Mouse (Mus musculus) megakaryocyte, embryonic 14.5 days (primary cell): ENCODE results near the gene Atf4. TPM values are rescaled to one million over a fixed set of nuclear protein-coding genes. Genes with fewer than 3 reads are reported as not detected.

Source experiments
- H3K27me3 ChIP-seq: replicated peaks from 2 replicates; pipeline ENCODE3; 2012; ENCODE audit warnings: inconsistent platforms
- H3K36me3 ChIP-seq: replicated peaks from 2 replicates; pipeline ENCODE3; 2012; ENCODE audit warnings: low read length, inconsistent platforms, mixed read lengths
- H3K4me1 ChIP-seq: 2 replicates; pipeline ENCODE4 v1.6.1; 2012; ENCODE audit warnings: inconsistent platforms
- H3K4me3 ChIP-seq: replicated peaks from 2 replicates; pipeline ENCODE3; 2012; ENCODE audit warnings: moderate library complexity, mild to moderate bottlenecking, inconsistent platforms
- H3K9me3 ChIP-seq: 2 replicates; pipeline ENCODE4 v1.6.1; 2012; ENCODE audit warnings: inconsistent platforms
- FLI1 ChIP-seq: IDR thresholded peaks from 2 replicates; pipeline ENCODE4 v1.6.1; 2012; ENCODE audit warnings: low read length, inconsistent platforms, mixed read lengths
- GATA1 ChIP-seq: IDR thresholded peaks from 3 replicates; pipeline ENCODE4 v1.6.1; 2012; ENCODE audit warnings: mixed read lengths, low read length, inconsistent platforms, borderline replicate concordance
- polyA plus RNA-seq: library from polyadenylated mRNA; stranded (reverse); fragments of >175 nt; gene quantifications from 2 replicates; pipeline ENCODE4 v1.2.3, GENCODE M21; 2012; ENCODE audit warnings: low replicate concordance; ENCODE audit not compliant: insufficient read depth

The Atf4 gene
- polyA plus RNA-seq, 1 experiment = 483 TPM

GRCm38 (mm10) chr15:80279053-80279452, 24.1 kb downstream of the Atf4 start:
- TF ChIP-seq GATA1 (no peak), FLI1 (no peak)
- H3K9me3 ChIP-seq = no peaks in the 10 kb centered on the region
- peaks cover 80% of the 10 kb centered on the region for H3K27me3 ChIP-seq
- H3K4me3 ChIP-seq = no peak overlapping the region
- H3K36me3 ChIP-seq = no peaks in the 10 kb centered on the region
- H3K4me1 ChIP-seq = no peaks in the 10 kb centered on the region; the same call in 1 of the 2 replicates

DNA sequence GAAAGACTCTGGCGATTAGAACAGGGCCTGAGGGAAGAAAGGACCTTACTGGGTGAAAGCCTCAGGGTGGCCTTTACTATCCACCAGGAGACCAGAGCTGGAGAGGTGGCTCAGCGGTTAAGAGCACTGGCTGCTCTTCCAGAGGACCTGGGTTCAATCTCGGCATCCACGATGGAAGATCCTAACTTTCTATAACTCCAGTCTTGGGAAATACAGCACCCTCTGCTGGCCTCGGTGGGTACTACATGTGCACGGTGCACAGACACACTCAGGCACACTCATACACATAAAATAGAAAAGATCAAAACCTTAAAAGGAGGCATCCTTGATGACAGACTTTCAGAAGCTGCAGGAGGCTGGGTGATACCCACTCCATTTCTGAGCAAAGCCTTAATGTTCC, 25.7 kb downstream of the Atf4 start:
- TF ChIP-seq GATA1 = no peak
- no peak for TF ChIP-seq FLI1

DNA sequence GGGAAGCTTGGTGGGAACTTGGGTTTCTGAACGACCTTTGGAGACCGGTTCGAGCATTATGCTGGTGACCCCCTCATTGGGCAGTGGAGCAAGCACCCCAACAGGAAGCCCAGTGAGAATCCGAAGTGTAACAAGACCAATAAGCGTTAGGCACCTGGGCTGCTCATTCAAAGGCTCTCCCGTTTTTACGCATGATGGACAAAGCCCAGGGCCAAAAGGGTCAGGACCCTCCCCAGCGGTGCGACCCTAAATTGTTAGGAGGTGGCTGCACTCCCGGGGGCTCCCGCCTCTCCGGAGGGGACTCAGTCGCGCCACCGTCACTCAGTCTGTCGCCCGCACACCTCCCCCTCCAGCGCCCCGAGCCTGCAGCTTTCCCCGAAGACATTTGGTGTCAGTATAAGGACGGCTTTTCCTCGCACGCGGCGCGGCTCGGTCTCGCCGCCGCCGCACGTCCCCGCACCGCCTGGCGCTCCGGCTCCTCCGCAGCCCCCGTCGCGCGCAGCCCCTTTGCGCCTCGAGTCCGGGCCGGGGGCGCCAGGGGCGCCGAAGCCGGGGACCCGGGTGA, 31.9 kb downstream of the Atf4 start, which contains the start of gene Cacna1i:
Gene Cacna1i, plus strand, starts transcription at position 388 of the 565 bp plus-strand sequence.
- H3K4me1 ChIP-seq = peaks cover 6% of the 10 kb centered on the region
- H3K4me3 ChIP-seq = peak within 1 kb of the TSS; percentile 69
- H3K27me3 ChIP-seq = peaks cover 98% of the 10 kb centered on the region
- TF ChIP-seq FLI1 = no peak
- no peak for TF ChIP-seq GATA1
- no peaks in the 10 kb centered on the region for H3K9me3 ChIP-seq
- H3K36me3 ChIP-seq = no peaks in the 10 kb centered on the region

More for the DNA sequence above, 25.7 kb downstream of the Atf4 start:
- H3K36me3 ChIP-seq = no peaks in the 10 kb centered on the region
- peaks cover 82% of the 10 kb centered on the region for H3K27me3 ChIP-seq
- H3K4me3 ChIP-seq = no peak overlapping the region
- no peaks in the 10 kb centered on the region for H3K9me3 ChIP-seq
- no peaks in the 10 kb centered on the region; the same call in 1 of the 2 replicates for H3K4me1 ChIP-seq

DNA sequence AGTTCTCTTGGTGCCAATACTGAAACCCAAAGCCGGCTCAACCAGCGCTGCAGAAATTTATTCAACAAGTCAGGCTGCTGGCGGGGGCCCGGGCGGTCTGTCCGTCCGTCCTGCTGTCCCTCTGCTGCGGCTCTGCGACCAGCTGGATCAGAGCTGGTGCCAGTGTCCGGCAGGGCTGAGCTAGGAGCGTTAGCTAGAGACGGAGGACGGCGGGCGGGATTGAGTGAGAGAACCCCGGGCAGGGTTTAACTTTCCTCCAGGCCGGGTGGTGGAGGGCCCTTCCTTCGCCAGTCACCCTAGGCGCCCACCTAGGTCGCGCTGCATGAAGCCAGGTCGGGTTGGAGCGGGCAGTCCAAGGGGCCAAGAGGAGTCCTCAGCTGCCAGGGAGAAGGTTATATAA, 33.1 kb downstream of the Atf4 start:
- no peaks in the 10 kb centered on the region for H3K36me3 ChIP-seq
- TF ChIP-seq FLI1 (no peak), GATA1 (no peak)
- no peak overlapping the region for H3K4me3 ChIP-seq
- H3K27me3 ChIP-seq = peaks cover 98% of the 10 kb centered on the region
- no peaks in the 10 kb centered on the region for H3K9me3 ChIP-seq
- H3K4me1 ChIP-seq = peaks cover 6% of the 10 kb centered on the region

DNA sequence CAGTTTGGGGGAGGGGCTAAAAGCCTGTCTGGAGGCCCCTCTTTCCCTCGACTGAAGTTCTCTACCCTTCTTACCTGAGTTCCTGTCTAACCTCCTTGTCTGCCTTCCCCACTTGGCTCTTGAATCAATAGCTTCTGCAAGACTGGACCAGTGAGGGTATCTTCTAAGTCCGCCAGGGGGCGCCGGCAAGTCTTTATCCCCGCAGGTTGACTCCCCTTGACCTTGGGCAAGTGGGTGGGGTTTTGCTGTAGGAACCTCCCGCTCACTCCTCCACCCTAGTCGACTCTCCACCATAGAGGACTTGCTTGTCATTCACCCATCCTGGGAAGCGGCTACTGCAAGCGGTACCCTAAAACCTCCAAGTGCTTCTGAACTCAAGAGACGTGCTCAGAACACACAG, 34.5 kb downstream of the Atf4 start:
- H3K27me3 ChIP-seq = peaks cover 98% of the 10 kb centered on the region
- no peak for TF ChIP-seq GATA1
- TF ChIP-seq FLI1 = no peak

GRCm38 (mm10) chr15:80297146-80297545, 42.2 kb downstream of the Atf4 start:
- Histone ChIP-seq H3K9me3 (peaks cover 15% of the 10 kb centered on the region), H3K4me1 (no peaks in the 10 kb centered on the region), H3K4me3 (no peak overlapping the region), H3K27me3 (peaks cover 60% of the 10 kb centered on the region), H3K36me3 (no peaks in the 10 kb centered on the region)
- no peak for TF ChIP-seq FLI1
- no peak for TF ChIP-seq GATA1

More for the DNA sequence above, 34.5 kb downstream of the Atf4 start:
- no peaks in the 10 kb centered on the region for H3K36me3 ChIP-seq
- H3K9me3 ChIP-seq = no peaks in the 10 kb centered on the region
- H3K4me1 ChIP-seq = peaks cover 6% of the 10 kb centered on the region
- H3K4me3 ChIP-seq = no peak overlapping the region

- Histone ChIP-seq H3K9me3 (no peaks in the 10 kb centered on the region), H3K4me3 (no peak overlapping the region), H3K4me1 (peaks cover 15% of the 10 kb centered on the region), H3K36me3 (no peaks in the 10 kb centered on the region), H3K27me3 (peaks cover 71% of the 10 kb centered on the region)
- TF ChIP-seq GATA1 (no peak), FLI1 (no peak)
Observed at GRCm38 (mm10) chr15:80303779-80304178, 48.8 kb downstream of the Atf4 start.

DNA sequence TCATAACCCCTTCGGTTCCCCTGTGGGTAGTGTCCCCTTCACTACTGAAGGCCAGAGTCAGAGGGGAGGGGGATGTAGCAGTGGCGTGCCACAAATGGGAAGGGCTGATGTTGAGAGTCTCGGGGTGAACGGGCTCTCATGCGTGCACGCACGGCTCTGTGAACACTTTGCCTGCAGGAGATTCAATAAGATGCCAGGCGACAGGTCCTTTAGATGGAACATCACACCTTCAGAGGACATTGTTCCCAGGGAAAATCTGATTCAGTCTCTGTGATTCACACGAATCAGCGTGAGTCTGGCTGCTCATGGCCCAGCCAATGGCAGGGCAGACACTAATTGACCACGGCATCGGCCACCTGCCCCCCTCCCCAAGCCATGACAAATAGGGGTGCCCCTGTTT, 49.2 kb downstream of the Atf4 start:
- Histone ChIP-seq H3K36me3 (no peaks in the 10 kb centered on the region), H3K4me1 (peaks cover 15% of the 10 kb centered on the region), H3K4me3 (no peak overlapping the region), H3K27me3 (peaks cover 73% of the 10 kb centered on the region), H3K9me3 (no peaks in the 10 kb centered on the region)
- TF ChIP-seq FLI1 = no peak
- no peak for TF ChIP-seq GATA1

DNA sequence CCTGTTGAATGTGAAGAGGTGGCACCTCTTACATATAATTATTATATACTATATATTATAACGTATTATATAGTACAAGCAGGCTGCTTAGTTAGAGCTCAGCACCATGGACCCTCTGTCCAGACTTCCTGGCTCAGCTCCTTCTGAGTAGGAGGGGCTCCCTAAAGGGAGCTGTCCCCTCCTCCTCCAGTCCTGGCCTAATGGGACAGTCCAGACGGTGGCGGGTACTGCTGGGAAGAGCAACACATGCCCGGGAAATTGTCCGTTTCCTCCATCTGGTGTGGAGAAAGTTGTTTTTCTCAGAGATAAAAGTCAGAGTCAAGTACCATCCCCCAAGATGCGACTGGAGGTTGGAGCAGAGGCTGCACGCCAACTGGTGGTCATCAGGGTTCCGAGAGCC, 51.2 kb downstream of the Atf4 start:
- Histone ChIP-seq H3K4me1 (peaks cover 15% of the 10 kb centered on the region), H3K4me3 (no peak overlapping the region), H3K9me3 (no peaks in the 10 kb centered on the region), H3K36me3 (no peaks in the 10 kb centered on the region), H3K27me3 (peaks cover 70% of the 10 kb centered on the region)
- TF ChIP-seq GATA1 (no peak), FLI1 (no peak)

Other genes starting within 250 kb of the Atf4 start
- 107 and 125 TPM in 2 replicates for gene Pdgfb, start 240.2 kb upstream of the Atf4 start, polyA plus RNA-seq
- gene Syngr1, start 163.8 kb upstream of the Atf4 start, polyA plus RNA-seq = 113 and 163 TPM in 2 replicates
- 145 and 190 TPM in 2 replicates for gene Rpl3, start 163.3 kb upstream of the Atf4 start, polyA plus RNA-seq
- 9.9 and 10.9 TPM in 2 replicates for gene Tab1, start 122.1 kb upstream of the Atf4 start, polyA plus RNA-seq
- not detected in 2 replicates for gene Mgat3, start 81.5 kb upstream of the Atf4 start, polyA plus RNA-seq
- 13.5 and 36.4 TPM in 2 replicates for gene Mief1, start 21.2 kb upstream of the Atf4 start, polyA plus RNA-seq
- 6.2 TPM in 1 of 2 replicates, not detected in the other for gene AC140267.1, start 19.3 kb upstream of the Atf4 start, polyA plus RNA-seq
- 19.7 and 57.2 TPM in 2 replicates for gene Rps19bp1, start 9.1 kb downstream of the Atf4 start, polyA plus RNA-seq
- not detected in 2 replicates for gene Cacna1i, start 32.1 kb downstream of the Atf4 start, polyA plus RNA-seq